Comparison of ENCODE assay signal across 23 mouse cellular contexts in the genomic region with DNA sequence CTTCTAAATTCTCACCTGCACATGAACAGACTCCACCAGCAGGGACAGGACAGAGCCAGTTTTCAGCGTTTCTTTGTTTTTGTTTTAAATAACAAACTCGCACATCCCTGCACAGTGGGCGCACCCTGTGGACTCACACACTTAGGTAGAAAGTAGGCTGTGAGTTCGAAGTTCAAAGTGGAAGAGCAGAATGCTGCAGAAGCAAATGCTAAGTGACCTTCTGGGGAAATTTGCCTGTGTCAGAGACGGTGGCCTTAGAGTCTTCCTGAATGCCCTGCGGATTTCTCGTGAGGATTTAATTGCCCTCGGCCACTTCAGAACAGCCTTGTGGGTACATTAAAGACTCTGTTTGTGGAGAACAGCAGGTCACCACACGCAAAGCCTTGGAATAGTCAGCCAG. TPM values are rescaled to one million over a fixed set of nuclear protein-coding genes. Genes with fewer than 3 reads are reported as not detected.
DNase-seq lines count a peak whose midpoint lies in the region; ATAC-seq and TF ChIP-seq lines count a peak whose summit lies in the region.
"Had no signal": no experiment of that assay in that cellular context is flagged by ENCODE, and none has a peak within 500 bp of the region (broad histone marks: within the 10 kb centered on the region; RNA-seq: fewer than 3 reads in every experiment).

No protein-coding gene starts in this region.

- H3K4me1 ChIP-seq in lung, embryonic 14.5 days (ENCODE audit: insufficient read depth): no peaks in the 10 kb centered on the region
- H3K4me1 ChIP-seq in lung, adult 2 months (ENCODE audit: control insufficient read depth, insufficient read depth, low read length): no peaks in the 10 kb centered on the region
- H3K4me1 ChIP-seq in forebrain, embryonic 15.5 days: peaks cover 47% of the 10 kb centered on the region
- H3K4me1 ChIP-seq in midbrain, embryonic 14.5 days (ENCODE audit: control insufficient read depth, insufficient read depth, low read length): peaks cover 23% of the 10 kb centered on the region
- peaks cover 5% of the 10 kb centered on the region; the same call in 1 of the 2 replicates for H3K4me1 ChIP-seq in kidney, embryonic 14.5 days (ENCODE audit: control insufficient read depth, insufficient read depth, low read length)
- H3K4me1 ChIP-seq: embryonic facial prominence, embryonic 12.5 days had no signal

- no peak for ATAC-seq in lung, embryonic 14.5 days (ENCODE audit: insufficient read depth)
- no peak for ATAC-seq in forebrain, embryonic 15.5 days (replicated peaks)
- no peak for ATAC-seq in midbrain, embryonic 14.5 days (ENCODE audit: low FRiP score, low TSS enrichment)
- ATAC-seq in kidney, embryonic 14.5 days (ENCODE audit: low FRiP score, low TSS enrichment): no peak
- ATAC-seq: inflammation-experienced regulatory T-cells, adult 6 months had no signal

- H3K27ac ChIP-seq in lung, embryonic 14.5 days (ENCODE audit: low read depth): no peak overlapping the region
- peak overlapping the region; percentile 92 for H3K27ac ChIP-seq in forebrain, embryonic 15.5 days (replicated peaks)
- H3K27ac ChIP-seq in midbrain, embryonic 14.5 days (replicated peaks; ENCODE audit: low read depth, low read length): peak overlapping the region; percentile 75
- H3K27ac ChIP-seq in kidney, embryonic 14.5 days (ENCODE audit: low read depth, low read length): no peak overlapping the region
- H3K27ac ChIP-seq: embryonic facial prominence, embryonic 12.5 days; gastrocnemius, adult 2 months; limb, embryonic 15.5 days had no signal

- peak; percentile 7; the same call in 1 of the 2 replicates for TF ChIP-seq CTCF in lung, embryonic 14.5 days (IDR thresholded peaks at IDR 0.05; ENCODE audit: low read depth)
- no peak for TF ChIP-seq CTCF in lung, adult 2 months (IDR thresholded peaks at IDR 0.05; ENCODE audit: insufficient read depth, low read length)

- H3K27me3 ChIP-seq in lung, embryonic 14.5 days (ENCODE audit: insufficient read depth, low read length): peaks cover 95% of the 10 kb centered on the region
- 0 out of 2 replicates have a peak, but pooled peaks cover 3% of the 10 kb centered on the region for H3K27me3 ChIP-seq in forebrain, embryonic 15.5 days
- peaks cover 25% of the 10 kb centered on the region; the same call in 1 of the 2 replicates for H3K27me3 ChIP-seq in midbrain, embryonic 14.5 days (ENCODE audit: control insufficient read depth, insufficient read depth, low read length)
- peaks cover 97% of the 10 kb centered on the region for H3K27me3 ChIP-seq in kidney, embryonic 14.5 days (ENCODE audit: control insufficient read depth, insufficient read depth, low read length)

- no peak for DNase-seq in lung, embryonic 14.5 days
- no peak for DNase-seq in lung, adult 2 months
- DNase-seq in embryo, embryonic 11 days: peak; percentile 52
- DNase-seq in midbrain, embryonic 14.5 days: peak; percentile 49
- DNase-seq in layer of hippocampus, adult 18-20 months (ENCODE audit: low spot score in 2 of 2): no peak
- DNase-seq in cerebellum, adult 11 months: no peak
- DNase-seq: adrenal gland, postnatal 10 days; B cell, adult 2 months; cerebellum, adult 8-10 months; gastrocnemius, adult 2 months; heart, adult 18-20 months; kidney, adult 9 months; lung, adult 18-20 months; right cerebral cortex, postnatal 14 days; thymus, postnatal 4 days had no signal

- WGBS in lung, embryonic 14.5 days: 4% methylated on average over 9 of the region's 9 CpGs
- WGBS in lung, adult 2 months: 8% methylated on average over 9 of the region's 9 CpGs
- 6% methylated on average over 9 of the region's 9 CpGs for WGBS in forebrain, embryonic 15.5 days
- WGBS in midbrain, embryonic 14.5 days: 5% methylated on average over 9 of the region's 9 CpGs
- WGBS in kidney, embryonic 14.5 days: 4% methylated on average over 9 of the region's 9 CpGs

- H3K4me3 ChIP-seq in lung, embryonic 14.5 days (ENCODE audit: low read depth, low read length): no peak overlapping the region
- no peak overlapping the region for H3K4me3 ChIP-seq in lung, adult 2 months (replicated peaks; ENCODE audit: extremely low read depth, low read depth, low read length)
- H3K4me3 ChIP-seq in forebrain, embryonic 15.5 days: peak overlapping the region; percentile 4; the same call in 1 of the 2 replicates
- no peak overlapping the region for H3K4me3 ChIP-seq in midbrain, embryonic 14.5 days (replicated peaks; ENCODE audit: low read depth, low read length)
- no peak overlapping the region for H3K4me3 ChIP-seq in kidney, embryonic 14.5 days (ENCODE audit: low read length)
- H3K4me3 ChIP-seq: embryonic facial prominence, embryonic 12.5 days; gastrocnemius, adult 2 months; layer of hippocampus, adult 2 months; limb, embryonic 15.5 days; myocyte had no signal

- no peak overlapping the region for H3K9ac ChIP-seq in lung, embryonic 14.5 days
- peak overlapping the region; percentile 20 for H3K9ac ChIP-seq in forebrain, embryonic 15.5 days (replicated peaks)
- 0 out of 2 replicates have a peak overlapping the region, but pooled peaks have one; percentile 1 for H3K9ac ChIP-seq in midbrain, embryonic 14.5 days (replicated peaks; ENCODE audit: low read length)
- no peak overlapping the region for H3K9ac ChIP-seq in kidney, embryonic 14.5 days (ENCODE audit: low read depth, low read length)
- H3K9ac ChIP-seq: embryonic facial prominence, embryonic 12.5 days; limb, embryonic 15.5 days had no signal

- no peaks in the 10 kb centered on the region for H3K36me3 ChIP-seq in lung, embryonic 14.5 days (ENCODE audit: insufficient read depth)
- no peaks in the 10 kb centered on the region for H3K36me3 ChIP-seq in forebrain, embryonic 15.5 days
- H3K36me3 ChIP-seq in midbrain, embryonic 14.5 days (ENCODE audit: control insufficient read depth, insufficient read depth, low read length): no peaks in the 10 kb centered on the region
- no peaks in the 10 kb centered on the region for H3K36me3 ChIP-seq in kidney, embryonic 14.5 days (ENCODE audit: control insufficient read depth, insufficient read depth, low read length)
- H3K36me3 ChIP-seq: embryonic facial prominence, embryonic 12.5 days; limb, embryonic 15.5 days had no signal

- no peak overlapping the region for H3K4me2 ChIP-seq in lung, embryonic 14.5 days
- peak overlapping the region; percentile 70 for H3K4me2 ChIP-seq in forebrain, embryonic 15.5 days (replicated peaks)
- peak overlapping the region; percentile 64 for H3K4me2 ChIP-seq in midbrain, embryonic 14.5 days (ENCODE audit: low read length)
- H3K4me2 ChIP-seq in kidney, embryonic 14.5 days (replicated peaks; ENCODE audit: low read depth, low read length): no peak overlapping the region
- H3K4me2 ChIP-seq: embryonic facial prominence, embryonic 12.5 days; limb, embryonic 15.5 days had no signal

- H3K9me3 ChIP-seq in lung, embryonic 14.5 days (ENCODE audit: low read depth, low read length): no peaks in the 10 kb centered on the region
- H3K9me3 ChIP-seq in forebrain, embryonic 15.5 days: no peaks in the 10 kb centered on the region
- no peaks in the 10 kb centered on the region for H3K9me3 ChIP-seq in midbrain, embryonic 14.5 days (ENCODE audit: control insufficient read depth, low read length)
- H3K9me3 ChIP-seq in kidney, embryonic 14.5 days (ENCODE audit: control insufficient read depth, low read length): no peaks in the 10 kb centered on the region
- H3K9me3 ChIP-seq: embryonic facial prominence, embryonic 12.5 days; limb, embryonic 15.5 days had no signal

- no peak for TF ChIP-seq POLR2A in lung, adult 2 months (IDR thresholded peaks at IDR 0.05; ENCODE audit: borderline replicate concordance, extremely low read depth, low read depth, low read length)

RNA-seq across cellular contexts. Expression of gene Sox1, which starts 7.6 kb away (rescaled TPM):
- polyA plus RNA-seq in lung, embryonic 14.5 days (2014; fragmentation: Nextera tagmentation; extraction: Ambion mirVana): 0.04 TPM in 1 of 2 replicates, not detected in the other
- not detected in 2 replicates for polyA plus RNA-seq in lung, adult 2 months (2012; rRNA removed)
- 6.8 and 7.0 TPM in 2 replicates for polyA plus RNA-seq in forebrain, embryonic 15.5 days (2015; fragmentation: Nextera tagmentation; extraction: Ambion mirVana)
- 3.4 and 3.8 TPM in 2 replicates for polyA plus RNA-seq in midbrain, embryonic 14.5 days (2014; fragmentation: Nextera tagmentation; extraction: Ambion mirVana)
- total RNA-seq in layer of hippocampus, adult 18-20 months (2021): 10 to 100 TPM in 1 of 2 experiments, 1 to 10 TPM in 1; 9.6 to 11.3 TPM
- polyA plus RNA-seq in kidney, embryonic 14.5 days (2014; fragmentation: Nextera tagmentation; extraction: Ambion mirVana): not detected in 2 replicates
- total RNA-seq: adrenal gland, postnatal 10 days; gastrocnemius, adult 2 months; heart, adult 18-20 months had no signal
- polyA plus RNA-seq: heart, embryonic 16.5 days; inflammation-experienced regulatory T-cells, adult 6 months; limb, embryonic 15.5 days; myocyte had no signal

Comparison
In these comparisons a context has a peak if more than half of its experiments do, and no peak if none do; other contexts are left out.
1. DNase-seq: peak in embryo, embryonic 11 days (single experiment) and midbrain, embryonic 14.5 days (single experiment); none in lung, embryonic 14.5 days (single experiment), lung, adult 2 months (single experiment), layer of hippocampus, adult 18-20 months (0 of 2) and cerebellum, adult 11 months (single experiment).
2. H3K27ac ChIP-seq: peak in forebrain, embryonic 15.5 days (single experiment) and midbrain, embryonic 14.5 days (single experiment); none in lung, embryonic 14.5 days (single experiment) and kidney, embryonic 14.5 days (single experiment).
3. H3K4me2 ChIP-seq: peak in forebrain, embryonic 15.5 days (single experiment) and midbrain, embryonic 14.5 days (single experiment); none in lung, embryonic 14.5 days (single experiment) and kidney, embryonic 14.5 days (single experiment).
4. H3K9ac ChIP-seq: peak in forebrain, embryonic 15.5 days (single experiment) and midbrain, embryonic 14.5 days (single experiment); none in lung, embryonic 14.5 days (single experiment) and kidney, embryonic 14.5 days (single experiment).